Comparison of ENCODE assay signal across 8 mouse cellular contexts in the genomic region with DNA sequence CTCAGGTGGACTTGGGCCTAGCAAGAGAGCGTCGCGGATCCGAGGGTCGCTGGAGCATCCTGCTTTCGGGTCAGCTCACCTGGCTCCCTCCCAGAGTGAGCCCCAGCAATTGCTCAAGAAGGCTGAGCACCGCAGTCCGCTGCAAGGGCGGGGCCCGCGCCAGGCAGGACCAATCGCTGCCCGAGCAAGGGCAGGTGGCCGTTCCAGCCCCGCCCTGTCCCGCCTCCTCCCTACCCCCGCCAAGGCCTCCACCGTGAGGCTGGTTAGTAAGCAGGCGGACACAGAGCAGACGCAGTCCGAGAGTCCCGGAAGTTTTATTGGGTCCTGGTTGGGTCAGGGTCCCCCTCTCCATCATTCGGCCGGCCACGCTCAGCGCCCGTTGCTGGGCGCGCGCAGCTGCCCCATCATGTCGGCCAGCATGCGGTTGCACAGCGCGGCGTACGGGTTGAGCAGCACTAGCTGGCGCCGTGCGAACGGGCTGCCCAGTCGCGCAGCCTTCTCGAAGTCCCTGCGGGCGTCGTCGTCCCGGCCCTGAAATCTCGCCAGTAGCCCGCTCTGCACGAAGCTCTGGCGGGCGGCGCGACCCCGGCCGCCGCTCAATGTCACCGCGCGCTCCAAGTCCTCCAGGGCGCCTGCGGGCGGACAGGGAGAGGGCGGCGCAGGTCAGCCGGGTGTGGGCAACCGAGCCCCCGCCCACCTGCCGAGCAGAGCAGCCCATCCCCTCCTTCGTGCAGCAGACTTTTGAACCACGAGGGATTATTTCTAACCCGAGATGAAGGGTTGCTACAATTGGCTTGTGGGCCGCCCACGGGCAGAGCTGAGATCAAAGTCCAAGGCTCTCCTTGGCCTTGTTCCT. TPM values are rescaled to one million over a fixed set of nuclear protein-coding genes. Genes with fewer than 3 reads are reported as not detected.
DNase-seq lines count a peak whose midpoint lies in the region; ATAC-seq lines count a peak whose summit lies in the region.

A gene (minus strand): TSS at position 206 of the 856 bp plus-strand sequence.

- H3K4me3 ChIP-seq in brown adipose tissue, adult 24 weeks (ENCODE audit: insufficient read depth, low read depth, low read length) = peak within 1 kb of the TSS; percentile 67
- H3K4me3 ChIP-seq in heart, embryonic 12.5 days = peak within 1 kb of the TSS; percentile 66
- H3K4me3 ChIP-seq in kidney, embryonic 16.5 days (ENCODE audit: low read length) = peak within 1 kb of the TSS; percentile 58

- no peaks in the 10 kb centered on the region for H3K4me1 ChIP-seq in brown adipose tissue, adult 24 weeks (ENCODE audit: control insufficient read depth, insufficient read depth, insufficient read length, low read length)
- H3K4me1 ChIP-seq in heart, embryonic 12.5 days (replicated peaks) = peaks cover 13% of the 10 kb centered on the region
- peaks cover 36% of the 10 kb centered on the region for H3K4me1 ChIP-seq in kidney, embryonic 16.5 days (ENCODE audit: insufficient read depth, low read length)

- under 1% methylated on average over 75 of the region's 75 CpGs for WGBS in heart, embryonic 12.5 days
- under 1% methylated on average over 75 of the region's 75 CpGs for WGBS in kidney, embryonic 16.5 days

- peak; percentile 80 for DNase-seq in CD4-positive helper T cell, adult 2 months (ENCODE audit: low read depth, low spot score)
- peak; percentile 88 for DNase-seq in liver
- peak; percentile 79 to 80 for DNase-seq in spleen, postnatal 36 days (ENCODE audit: low spot score in 2 of 2)

- H3K4me2 ChIP-seq in heart, embryonic 12.5 days = peak within 1 kb of the TSS; percentile 91
- H3K4me2 ChIP-seq in kidney, embryonic 16.5 days (replicated peaks; ENCODE audit: low read depth, low read length) = peak within 1 kb of the TSS; percentile 76

- no peaks in the 10 kb centered on the region for H3K9me3 ChIP-seq in heart, embryonic 12.5 days (replicated peaks)
- no peaks in the 10 kb centered on the region for H3K9me3 ChIP-seq in kidney, embryonic 16.5 days (ENCODE audit: low read length)

- H3K9ac ChIP-seq in heart, embryonic 12.5 days = peak within 1 kb of the TSS; percentile 77
- peak within 1 kb of the TSS; percentile 63 for H3K9ac ChIP-seq in kidney, embryonic 16.5 days (replicated peaks; ENCODE audit: low read length)

- no peak within 1 kb of the TSS for H3K27ac ChIP-seq in brown adipose tissue, adult 24 weeks (replicated peaks; ENCODE audit: low read depth, low read length)
- H3K27ac ChIP-seq in heart, embryonic 12.5 days (ENCODE audit: poor library complexity, severe bottlenecking) = peak within 1 kb of the TSS; percentile 49
- H3K27ac ChIP-seq in kidney, embryonic 16.5 days (ENCODE audit: low read length) = peak within 1 kb of the TSS; percentile 94

- ATAC-seq in erythroid progenitor cell, adult 5-6 weeks (replicated peaks; ENCODE audit: low FRiP score, poor library complexity, severe bottlenecking) = peak; percentile 92
- peak; percentile 92 for ATAC-seq in heart, embryonic 12.5 days (ENCODE audit: insufficient number of reproducible peaks, low FRiP score)
- ATAC-seq in kidney, embryonic 16.5 days (ENCODE audit: low FRiP score, low TSS enrichment) = peak; percentile 94
- peak; percentile 40 for ATAC-seq in monocyte, adult 5-6 weeks (replicated peaks; ENCODE audit: insufficient number of reproducible peaks, low FRiP score, low TSS enrichment, poor library complexity, severe bottlenecking)

- H3K27me3 ChIP-seq in heart, embryonic 12.5 days (replicated peaks) = peaks cover 30% of the 10 kb centered on the region
- no peaks in the 10 kb centered on the region for H3K27me3 ChIP-seq in kidney, embryonic 16.5 days (ENCODE audit: insufficient read depth, low read length)

- H3K36me3 ChIP-seq in heart, embryonic 12.5 days = no peaks in the 10 kb centered on the region
- no peaks in the 10 kb centered on the region for H3K36me3 ChIP-seq in kidney, embryonic 16.5 days (ENCODE audit: insufficient read depth, low read length)

RNA-seq across cellular contexts. Expression of the gene that starts here (rescaled TPM):
- 1.1 and 1.5 TPM in 2 replicates for polyA plus RNA-seq in brown adipose tissue, adult 24 weeks (2012; ENCODE audit: insufficient read depth, insufficient read length, missing spikeins)
- not detected in 2 replicates for total RNA-seq in erythroid progenitor cell, adult 5-6 weeks (2015; ENCODE audit: low replicate concordance)
- total RNA-seq in erythroid progenitor cell, adult 5-6 weeks (2017; ENCODE audit: low replicate concordance) = not detected in 2 replicates
- polyA plus RNA-seq in heart, embryonic 12.5 days (2016; fragmentation: Nextera tagmentation; extraction: Ambion mirVana) = 2.2 and 2.4 TPM in 2 replicates
- 34.9 and 40.4 TPM in 2 replicates for polyA plus RNA-seq in kidney, embryonic 16.5 days (2015; fragmentation: Nextera tagmentation; extraction: Ambion mirVana)
- total RNA-seq in monocyte, adult 5-6 weeks (2017) = 0.48 TPM in 1 of 3 replicates, not detected in the others

Comparison
In these comparisons a context has a peak if more than half of its experiments do, and no peak if none do; other contexts are left out.
1. RNA of the gene that starts here (polyA plus RNA-seq): 34.9 to 40.4 TPM in kidney, embryonic 16.5 days; 2.2 to 2.4 TPM in heart, embryonic 12.5 days and 1.1 to 1.5 TPM in brown adipose tissue, adult 24 weeks; every median in the first group is over 10 times any median in the second.
2. Peak in ATAC-seq in erythroid progenitor cell, adult 5-6 weeks; RNA of the gene not detected or under 1 TPM.
3. Peak in ATAC-seq in monocyte, adult 5-6 weeks; RNA of the gene not detected or under 1 TPM.
4. ATAC-seq: peak in every context shown above with its lines; median percentile 94 in kidney, embryonic 16.5 days; 92 in erythroid progenitor cell, adult 5-6 weeks; 92 in heart, embryonic 12.5 days; 40 in monocyte, adult 5-6 weeks.
5. Peak in every context shown above with its lines, with median percentiles within 50 percentile points of each other: DNase-seq and H3K4me3 ChIP-seq.